Mouse (Mus musculus) heart, adult 2 months (tissue): ENCODE results near the gene 1700015F17Rik. TPM values are rescaled to one million over a fixed set of nuclear protein-coding genes. Genes with fewer than 3 reads are reported as not detected.
A peak's percentile ranks its signal among the peaks of the same experiment; 100 is the strongest.

Source experiments
- DNase-seq, 2 experiments: peaks; one replicate each; pipeline ENCODE4 v3.0.0; 2021
- H3K27ac ChIP-seq: fragments of 200-600 bp; 2 replicates; pipeline ENCODE4 v1.8.1; 2022
- H3K27me3 ChIP-seq: fragments of 200-500 bp; 2 replicates; pipeline ENCODE4 v1.6.1; 2012; ENCODE audit warnings: mild to moderate bottlenecking, low read length, inconsistent platforms, mixed read lengths; ENCODE audit not compliant: control insufficient read depth, insufficient read depth
- H3K36me3 ChIP-seq: fragments of 200-500 bp; 2 replicates; pipeline ENCODE4 v1.6.1; 2012; ENCODE audit warnings: low read length, inconsistent platforms; ENCODE audit not compliant: control insufficient read depth, insufficient read depth
- H3K4me1 ChIP-seq: fragments of 200-500 bp; 2 replicates; pipeline ENCODE4 v1.6.1; 2011; ENCODE audit warnings: low read length; ENCODE audit not compliant: control insufficient read depth, insufficient read depth
- H3K4me3 ChIP-seq: fragments of 200-600 bp; 2 replicates; pipeline ENCODE4 v1.8.1; 2022
- H3K79me2 ChIP-seq: fragments of 200-500 bp; replicated peaks from 2 replicates; pipeline ENCODE4 v1.6.1; 2012; ENCODE audit warnings: mild to moderate bottlenecking, inconsistent platforms, low read length, moderate library complexity, mixed read lengths; ENCODE audit not compliant: control insufficient read depth, insufficient read depth
- H3K9ac ChIP-seq: fragments of 200-500 bp; 2 replicates; pipeline ENCODE4 v1.6.1; 2012; ENCODE audit warnings: low read depth, mild to moderate bottlenecking, control low read depth, inconsistent platforms, low read length, mixed read lengths
- CTCF ChIP-seq: fragments of 200-600 bp; IDR thresholded peaks from 2 replicates; pipeline ENCODE4 v1.8.1; 2022; ENCODE audit warnings: antibody characterized with exemption, mild to moderate bottlenecking, moderate library complexity
- EP300 ChIP-seq: fragments of 200-500 bp; IDR thresholded peaks from 2 replicates; pipeline ENCODE4 v1.6.1; 2011; ENCODE audit warnings: low read depth, low read length, control low read depth; ENCODE audit not compliant: insufficient read depth
- POLR2A ChIP-seq: fragments of 200-500 bp; IDR thresholded peaks from 2 replicates; pipeline ENCODE4 v1.6.1; 2011; ENCODE audit warnings: mild to moderate bottlenecking, low read depth, low read length, control low read depth; ENCODE audit not compliant: insufficient read depth
- WGBS: fragments of 180-500 bp; shearing (Covaris S2); methylation state at CpG from one replicate; pipeline ENCODE4 v1.1.7; 2018; 5-methylcytosine and 5-hydroxymethylcytosine counted together
- intact Hi-C: fragments of 180-260 bp; cut with DNase I; formaldehyde crosslinking; loops from one replicate; pipeline ENCODE4 v1.15.1; 2025
- long read RNA-seq: library from polyadenylated mRNA; stranded (forward); transcript quantifications from one replicate; pipeline ENCODE4 v2.0.0, GENCODE M21; 2021
- polyA plus RNA-seq: library from polyadenylated mRNA; depleted of rRNA; stranded (reverse); fragments of >200 nt; gene quantifications from 2 replicates; pipeline ENCODE4 v1.2.3, GENCODE M21; 2012; rRNA removed
- total RNA-seq, 2 experiments: library from RNA; stranded (reverse); gene quantifications; 2 replicates each; pipeline ENCODE4 v1.2.3; 2021

The 1700015F17Rik gene
- total RNA-seq: not detected
- not detected in 2 replicates for polyA plus RNA-seq
- long read RNA-seq: 0 reads

DNA sequence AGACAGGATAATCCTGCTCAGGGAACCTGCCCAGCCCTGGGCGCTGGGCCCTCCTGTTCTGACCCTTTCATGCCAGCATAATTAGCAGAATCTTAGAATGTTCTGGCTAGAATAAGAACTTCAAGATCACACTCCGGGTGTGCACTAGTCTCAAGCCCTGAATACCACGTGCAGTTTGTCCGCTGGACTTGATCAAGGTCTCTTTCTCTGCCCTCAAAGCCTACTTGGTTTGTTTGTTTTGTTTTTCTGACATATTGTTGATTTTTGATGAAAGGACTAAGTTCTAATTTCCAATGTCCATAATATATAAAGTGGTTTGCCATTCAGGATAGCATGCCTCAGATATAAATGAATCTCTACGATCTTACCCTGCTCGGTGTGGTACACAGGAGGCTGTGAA is at the start of gene 1700015F17Rik:
1700015F17Rik (minus strand) TSS at position 101 of the 400 bp plus-strand sequence.
- TF ChIP-seq CTCF (no peak), EP300 (no peak), POLR2A (no peak)
- H3K79me2 ChIP-seq: no peaks in the 10 kb centered on the region
- intact Hi-C loops: no loop called here
- H3K4me3 ChIP-seq: no peak within 1 kb of the TSS
- no peak within 1 kb of the TSS for H3K27ac ChIP-seq
- no peaks in the 10 kb centered on the region for H3K27me3 ChIP-seq
- 91% methylated on average over 6 of the region's 6 CpGs for WGBS
- DNase-seq: no peak
- no peaks in the 10 kb centered on the region for H3K4me1 ChIP-seq
- H3K9ac ChIP-seq: no peak within 1 kb of the TSS
- no peaks in the 10 kb centered on the region; the same call in 1 of the 2 replicates for H3K36me3 ChIP-seq

DNA sequence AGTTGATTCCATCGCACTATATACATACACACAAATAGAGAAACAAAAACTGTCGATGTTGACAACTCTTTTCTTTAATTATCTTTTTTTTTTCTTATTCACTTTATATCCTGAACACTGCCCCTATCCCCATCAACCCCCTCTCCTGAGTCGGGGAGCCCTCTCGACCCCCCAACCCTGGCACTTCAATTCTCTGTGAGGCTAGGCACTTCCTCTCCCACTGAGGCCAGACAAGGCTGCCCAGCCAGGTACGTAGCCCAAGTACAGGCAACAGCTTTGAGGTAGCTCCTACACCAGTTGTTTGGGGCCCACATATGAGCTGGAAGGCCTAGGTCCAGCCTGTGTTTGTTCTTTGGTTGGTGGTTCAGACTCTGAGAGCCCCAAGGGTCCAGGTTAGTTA is 36.5 kb upstream of the 1700015F17Rik start:
- Histone ChIP-seq H3K27ac (no peak overlapping the region), H3K4me1 (no peaks in the 10 kb centered on the region), H3K27me3 (no peaks in the 10 kb centered on the region), H3K4me3 (no peak overlapping the region), H3K9ac (no peak overlapping the region), H3K79me2 (no peaks in the 10 kb centered on the region; the same call in 1 of the 2 replicates), H3K36me3 (peaks cover 5% of the 10 kb centered on the region; the same call in 1 of the 2 replicates)
- no peak for DNase-seq
- 77% methylated on average over 5 of the region's 5 CpGs for WGBS
- TF ChIP-seq CTCF: no peak
- no peak for TF ChIP-seq EP300
- TF ChIP-seq POLR2A: no peak
- intact Hi-C loops: loop anchor here (1.0 to 10.0 kb wide), 2 partner anchors 44 to 149 kb away; partner anchors contain the start of genes Cfap69 and Gtpbp10

DNA sequence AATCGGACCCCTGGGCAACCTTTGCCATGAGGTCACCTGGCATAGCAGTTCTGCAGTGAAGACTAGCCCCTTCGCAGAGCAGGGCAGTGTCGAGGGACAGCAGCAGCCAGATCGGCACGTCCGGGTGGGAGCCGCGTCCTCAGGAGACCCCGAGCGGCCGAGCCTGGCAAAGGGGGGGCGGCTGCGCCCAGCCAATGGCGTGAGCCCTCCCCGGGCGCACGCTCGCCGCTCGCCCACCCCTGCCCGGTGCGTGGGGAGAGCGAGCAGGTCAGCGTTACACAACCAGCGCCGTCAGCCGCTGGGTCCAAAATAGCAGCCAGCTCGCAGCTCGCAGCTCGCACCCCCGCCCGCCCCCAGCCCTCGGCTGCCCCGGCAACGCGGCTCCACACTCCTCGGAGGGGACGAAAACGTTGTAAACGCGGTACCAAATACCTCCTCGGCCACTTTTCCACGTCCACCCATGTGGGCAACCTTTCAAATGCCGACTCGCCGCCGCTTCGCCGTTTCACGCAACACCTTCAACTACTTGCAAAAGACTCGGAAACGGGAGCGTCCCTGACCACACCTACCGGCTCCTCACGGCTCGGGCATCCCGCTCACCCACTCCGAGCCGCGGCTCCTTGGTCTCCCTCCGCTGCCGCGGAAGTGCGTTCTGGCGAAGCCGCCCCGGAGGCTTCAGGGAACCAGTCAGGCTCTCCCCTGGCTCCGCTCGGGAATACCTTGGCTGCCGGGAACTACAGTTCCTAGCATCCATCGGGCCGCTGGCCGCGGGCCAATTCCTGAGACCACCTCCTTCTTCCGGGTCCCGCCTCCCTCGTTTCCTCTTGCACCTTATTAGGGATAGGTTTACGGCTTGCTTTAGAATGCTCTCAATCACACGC is 35.5 kb upstream of the 1700015F17Rik start, which contains the start of gene Cldn12:
Cldn12 (minus strand) TSS at position 763 of the 881 bp plus-strand sequence.
- intact Hi-C loops: loop anchor here (1.0 to 10.0 kb wide), 2 partner anchors 45 to 150 kb away; partner anchors contain the start of genes Cfap69 and Gtpbp10
- WGBS: under 1% methylated on average over 79 of the region's 79 CpGs
- Histone ChIP-seq H3K27ac (peak within 1 kb of the TSS; percentile 92), H3K27me3 (no peaks in the 10 kb centered on the region), H3K4me3 (peak within 1 kb of the TSS; percentile 75), H3K79me2 (no peaks in the 10 kb centered on the region; the same call in 1 of the 2 replicates), H3K36me3 (peaks cover 9% of the 10 kb centered on the region; the same call in 1 of the 2 replicates), H3K9ac (peak within 1 kb of the TSS; percentile 92), H3K4me1 (no peaks in the 10 kb centered on the region)
- peak; percentile 93 to 94 for DNase-seq
- TF ChIP-seq EP300 (peak; percentile 78), POLR2A (peak; percentile 81), CTCF (no peak)

DNA sequence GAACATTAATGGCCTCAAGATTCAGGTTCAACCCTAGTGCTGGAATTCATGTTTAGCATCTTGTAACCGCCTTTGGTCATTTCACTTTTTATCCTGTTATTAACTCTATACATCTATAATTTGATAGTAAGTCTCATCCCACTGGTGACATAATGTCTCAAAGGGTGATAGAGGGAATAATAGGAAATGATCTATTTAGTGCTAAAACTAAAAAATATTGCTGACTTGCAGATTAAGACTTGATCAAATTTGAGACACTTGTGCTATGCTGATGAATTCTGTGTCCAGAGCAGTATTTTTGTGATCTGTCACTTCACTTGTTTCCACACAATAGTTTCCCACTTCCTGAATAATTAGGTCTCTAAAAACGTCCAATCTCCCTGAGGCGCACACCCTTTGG is 32.5 kb upstream of the 1700015F17Rik start:
- Histone ChIP-seq H3K4me3 (no peak overlapping the region), H3K4me1 (no peaks in the 10 kb centered on the region; the same call in 1 of the 2 replicates), H3K27ac (no peak overlapping the region), H3K79me2 (no peaks in the 10 kb centered on the region; the same call in 1 of the 2 replicates), H3K36me3 (peaks cover 16% of the 10 kb centered on the region), H3K27me3 (no peaks in the 10 kb centered on the region), H3K9ac (no peak overlapping the region)
- WGBS: 72% methylated on average over 3 of the region's 3 CpGs
- TF ChIP-seq POLR2A (no peak), CTCF (no peak), EP300 (no peak)
- DNase-seq: no peak
- intact Hi-C loops: loop anchor here (10.0 kb wide), 1 partner anchor 153 kb away; the partner anchor contains the start of gene Cfap69

DNA sequence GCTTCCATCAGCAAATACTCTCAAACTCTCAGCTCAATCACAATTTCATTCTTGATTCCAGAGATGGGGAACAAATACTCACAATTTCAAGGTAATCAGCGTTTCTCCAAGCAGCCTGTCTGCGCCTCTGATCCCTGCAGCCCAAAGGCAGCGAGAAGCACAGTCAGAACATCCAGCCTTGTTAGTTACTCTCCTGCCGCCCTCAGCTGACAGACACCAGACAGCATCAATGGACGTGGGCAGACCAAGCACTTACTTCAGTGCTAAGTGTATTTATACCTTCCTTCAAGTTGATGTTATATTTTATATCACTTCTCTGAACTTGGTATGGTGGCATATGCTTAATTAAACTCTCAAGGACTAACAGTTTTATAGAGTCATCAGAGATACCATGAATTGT is 32.0 kb upstream of the 1700015F17Rik start:
- intact Hi-C loops: loop anchor here (10.0 kb wide), 1 partner anchor 154 kb away; the partner anchor contains the start of gene Cfap69
- 74% methylated on average over 5 of the region's 5 CpGs for WGBS

More for the DNA sequence above, 32.0 kb upstream of the 1700015F17Rik start:
- Histone ChIP-seq H3K4me3 (no peak overlapping the region), H3K36me3 (peaks cover 17% of the 10 kb centered on the region), H3K79me2 (no peaks in the 10 kb centered on the region; the same call in 1 of the 2 replicates), H3K9ac (no peak overlapping the region), H3K4me1 (no peaks in the 10 kb centered on the region; the same call in 1 of the 2 replicates), H3K27ac (no peak overlapping the region), H3K27me3 (no peaks in the 10 kb centered on the region)
- no peak for TF ChIP-seq EP300
- TF ChIP-seq POLR2A: no peak
- no peak for TF ChIP-seq CTCF
- DNase-seq: no peak
